Mouse (Mus musculus): ENCODE data around the gene Psapl1.

Gene Psapl1

GRCm38 (mm10) chr5:36203916-36204315 is at the start of gene Psapl1:
TSS of gene Psapl1 (plus strand) at chr5:36204021.
- no peak for DNase-seq (ENCODE audit: low spot score)

GRCm38 (mm10) chr5:36154879-36155485 is 48.8 kb upstream of the Psapl1 start:
- no peak for DNase-seq (ENCODE audit: low spot score)

GRCm38 (mm10) chr5:36165424-36166302 is 38.2 kb upstream of the Psapl1 start:
- no peak for DNase-seq (ENCODE audit: low spot score)

- no peak for DNase-seq (ENCODE audit: low spot score)
Measured at GRCm38 (mm10) chr5:36166346-36167013, 37.3 kb upstream of the Psapl1 start.

GRCm38 (mm10) chr5:36168963-36169650 is 34.7 kb upstream of the Psapl1 start:
- no peak for DNase-seq (ENCODE audit: low spot score)

- DNase-seq (ENCODE audit: low spot score): no peak
Measured at GRCm38 (mm10) chr5:36174569-36175115, 29.2 kb upstream of the Psapl1 start.

- DNase-seq (ENCODE audit: low spot score): no peak
Measured at GRCm38 (mm10) chr5:36176409-36176808, 27.4 kb upstream of the Psapl1 start.

GRCm38 (mm10) chr5:36176873-36177272 is 26.9 kb upstream of the Psapl1 start:
- DNase-seq (ENCODE audit: low spot score): no peak

- no peak for DNase-seq (ENCODE audit: low spot score)
Measured at GRCm38 (mm10) chr5:36178215-36178614, 25.6 kb upstream of the Psapl1 start.

GRCm38 (mm10) chr5:36178785-36179184 is 25.0 kb upstream of the Psapl1 start:
- no peak for DNase-seq (ENCODE audit: low spot score)

- no peak for DNase-seq (ENCODE audit: low spot score)
Measured at GRCm38 (mm10) chr5:36179708-36180107, 24.1 kb upstream of the Psapl1 start.

- DNase-seq (ENCODE audit: low spot score): no peak
Measured at GRCm38 (mm10) chr5:36182326-36182725, 21.5 kb upstream of the Psapl1 start.

- no peak for DNase-seq (ENCODE audit: low spot score)
Measured at GRCm38 (mm10) chr5:36186294-36187053, 17.3 kb upstream of the Psapl1 start.

GRCm38 (mm10) chr5:36188310-36188709 is 15.5 kb upstream of the Psapl1 start:
- peak; percentile 7 for DNase-seq (ENCODE audit: low spot score)

GRCm38 (mm10) chr5:36191285-36191684 is 12.5 kb upstream of the Psapl1 start:
- no peak for DNase-seq (ENCODE audit: low spot score)

- no peak for DNase-seq (ENCODE audit: low spot score)
Measured at GRCm38 (mm10) chr5:36191876-36192275, 11.9 kb upstream of the Psapl1 start.

- DNase-seq (ENCODE audit: low spot score): no peak
Measured at GRCm38 (mm10) chr5:36192677-36193076, 11.1 kb upstream of the Psapl1 start.

- no peak for DNase-seq (ENCODE audit: low spot score)
Measured at GRCm38 (mm10) chr5:36194631-36195030, 9.2 kb upstream of the Psapl1 start.

- DNase-seq (ENCODE audit: low spot score): no peak
Measured at GRCm38 (mm10) chr5:36195436-36195835, 8.4 kb upstream of the Psapl1 start.

GRCm38 (mm10) chr5:36199519-36199918 is 4.3 kb upstream of the Psapl1 start:
- DNase-seq (ENCODE audit: low spot score): no peak

GRCm38 (mm10) chr5:36202781-36203180 is 1.0 kb upstream of the Psapl1 start:
- DNase-seq (ENCODE audit: low spot score): no peak

Data from MN1 (cell line).